Mouse (Mus musculus) bone marrow macrophage, adult 2 months (primary cell): Measurements from ENCODE around the gene Abhd16b. TPM values are rescaled to one million over a fixed set of nuclear protein-coding genes. Genes with fewer than 3 reads are reported as not detected.

Experiments used
- H3K27ac ChIP-seq: 2 replicates; pipeline ENCODE4 v1.5.1; 2012; ENCODE audit warnings: low read depth, low read length; ENCODE audit not compliant: insufficient read depth
- H3K4me1 ChIP-seq: 2 replicates; pipeline ENCODE4 v1.6.1; 2012; ENCODE audit warnings: low read length; ENCODE audit not compliant: control insufficient read depth, insufficient read depth
- H3K4me3 ChIP-seq: 2 replicates; pipeline ENCODE4 v1.5.1; 2012; ENCODE audit warnings: mild to moderate bottlenecking, low read length, moderate library complexity; ENCODE audit not compliant: insufficient read depth
- CTCF ChIP-seq: IDR thresholded peaks from 2 replicates; pipeline ENCODE4 v1.5.1; 2012; ENCODE audit warnings: low read depth, mild to moderate bottlenecking, low read length, moderate library complexity
- POLR2A ChIP-seq: IDR thresholded peaks from 2 replicates; pipeline ENCODE4 v1.6.1; 2012; ENCODE audit warnings: mild to moderate bottlenecking, low read depth, low read length, borderline replicate concordance
- polyA plus RNA-seq: library from polyadenylated mRNA; stranded (reverse); fragments of >200 nt; gene quantifications from 2 replicates; pipeline ENCODE4 v1.2.4, GENCODE M21; 2012; ENCODE audit not compliant: missing spikeins, insufficient read depth, insufficient read length

Abhd16b gene
- polyA plus RNA-seq, 1 experiment, result not detected

- H3K4me3 ChIP-seq, result no peak overlapping the region
- peaks cover 10% of the 10 kb centered on the region for H3K4me1 ChIP-seq
- TF ChIP-seq CTCF, result no peak
- TF ChIP-seq POLR2A, result no peak
- H3K27ac ChIP-seq, result no peak overlapping the region
These were observed 5.6 kb downstream of the Abhd16b start for GRCm38 (mm10) chr2:181498644-181499043.

DNA sequence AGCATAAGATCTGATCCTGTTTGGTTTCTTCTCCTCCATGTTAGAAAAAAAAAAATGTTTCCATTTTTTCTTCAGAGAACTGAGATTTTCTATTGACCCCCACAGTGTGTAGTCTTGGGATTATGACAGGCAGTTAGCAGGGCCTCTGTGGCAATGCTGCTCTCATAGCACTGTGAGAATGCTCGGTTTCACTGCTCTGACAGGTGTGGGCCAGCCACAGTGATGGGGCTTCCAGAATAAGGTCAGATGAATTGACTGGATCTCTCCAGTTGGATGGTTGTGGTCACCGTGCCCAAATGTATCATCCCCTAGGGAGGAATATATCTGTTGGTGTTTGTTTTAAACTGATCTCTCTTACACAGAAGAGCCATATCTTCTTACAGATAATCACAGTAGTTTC is 16.2 kb downstream of the Abhd16b start:
- Histone ChIP-seq H3K4me3 (no peak overlapping the region), H3K4me1 (peaks cover 4% of the 10 kb centered on the region; the same call in 1 of the 2 replicates), H3K27ac (no peak overlapping the region)
- TF ChIP-seq POLR2A (no peak), CTCF (no peak)

DNA sequence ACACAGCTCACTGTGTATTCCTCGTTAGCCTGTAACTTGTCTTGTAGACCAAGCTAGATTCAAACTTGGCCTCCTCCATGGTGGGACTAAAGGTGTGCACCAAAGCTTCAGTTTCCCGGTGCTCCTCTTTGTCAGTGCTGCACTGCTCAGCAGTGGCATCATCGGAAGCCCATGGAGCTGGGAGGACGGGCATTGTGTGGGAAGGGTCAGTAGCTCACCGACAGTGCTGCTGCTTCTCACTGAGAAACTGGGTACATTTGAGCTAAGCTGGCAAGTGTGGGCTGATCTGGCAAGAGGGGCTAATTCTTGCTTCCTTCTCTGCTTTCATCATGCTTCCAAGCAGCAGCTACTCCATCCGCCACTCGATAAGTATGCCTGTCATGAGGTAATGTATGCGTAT is 18.2 kb downstream of the Abhd16b start:
- peaks cover 2% of the 10 kb centered on the region; the same call in 1 of the 2 replicates for H3K4me1 ChIP-seq

DNA sequence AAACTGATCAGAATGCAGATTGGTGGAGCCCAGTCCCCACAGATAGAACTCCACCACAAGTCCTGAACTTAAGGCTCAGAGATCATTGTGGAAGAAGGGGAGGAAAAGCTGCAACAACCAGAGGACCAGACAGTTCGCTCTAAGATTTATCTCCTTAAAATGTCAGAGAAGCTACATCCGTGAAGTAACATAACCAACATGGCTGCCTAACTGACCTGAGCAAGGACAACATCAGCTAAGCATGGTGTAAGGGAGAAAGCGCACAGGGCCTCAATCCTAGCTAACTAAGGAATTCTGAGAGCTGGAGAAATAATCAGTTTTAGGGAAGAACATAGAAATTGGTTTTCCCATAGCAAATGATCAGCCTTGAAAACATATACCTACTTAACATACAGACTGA is 26.2 kb downstream of the Abhd16b start:
- Histone ChIP-seq H3K27ac (peak overlapping the region; percentile 89; the same call in 1 of the 2 replicates), H3K4me3 (peak overlapping the region; percentile 98), H3K4me1 (peaks cover 18% of the 10 kb centered on the region)
- TF ChIP-seq CTCF (no peak), POLR2A (no peak)

More for the DNA sequence above, 18.2 kb downstream of the Abhd16b start:
- Histone ChIP-seq H3K27ac (no peak overlapping the region), H3K4me3 (no peak overlapping the region)
- no peak for TF ChIP-seq CTCF
- no peak for TF ChIP-seq POLR2A

DNA sequence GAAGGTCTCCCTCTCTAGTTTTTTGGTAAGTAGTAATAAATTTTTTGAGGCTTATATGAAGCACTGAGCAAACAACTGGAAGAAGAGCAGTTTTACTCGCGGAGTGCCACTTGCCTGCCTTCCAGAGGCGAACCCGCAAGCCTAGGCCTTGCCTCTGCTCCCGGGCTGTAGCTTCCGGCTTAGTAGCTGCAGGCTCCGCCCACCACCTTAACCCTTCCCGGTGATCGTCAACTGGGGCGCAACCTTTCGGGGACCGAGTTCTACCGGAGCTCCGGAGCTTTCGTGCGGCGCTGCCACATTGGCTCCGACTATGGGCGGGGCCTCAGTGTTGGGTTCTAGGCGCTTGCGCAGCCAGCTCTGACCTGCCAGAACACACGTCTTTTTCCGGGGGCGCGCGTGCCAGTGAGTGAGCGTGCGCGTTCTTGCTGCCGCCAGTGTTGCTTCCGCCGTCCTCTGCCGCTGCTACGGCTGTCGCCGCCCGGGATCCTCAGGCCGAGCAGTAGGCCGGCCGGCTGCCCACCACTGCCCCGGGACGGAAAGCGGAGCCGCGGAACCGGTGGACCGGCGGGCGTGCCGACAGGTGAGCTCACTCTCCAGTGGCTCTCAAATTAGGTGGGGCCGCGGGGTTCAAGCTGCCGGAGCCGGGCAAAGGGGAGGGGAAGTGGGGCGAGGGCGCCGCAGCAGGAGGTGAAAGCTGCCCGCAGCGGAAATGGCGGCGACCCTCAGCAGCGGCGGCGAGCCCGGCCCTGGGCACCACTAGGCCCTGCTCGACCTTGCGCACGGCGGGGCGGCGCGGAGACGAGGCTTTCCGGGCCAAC is 27.3 kb downstream of the Abhd16b start, which contains the start of gene Dnajc5:
Gene Dnajc5, plus strand, starts transcription at position 368 of the 818 bp plus-strand sequence.
- Histone ChIP-seq H3K27ac (peak within 1 kb of the TSS; percentile 89), H3K4me1 (peaks cover 21% of the 10 kb centered on the region), H3K4me3 (peak within 1 kb of the TSS; percentile 98)
- no peak for TF ChIP-seq POLR2A
- TF ChIP-seq CTCF, result no peak

DNA sequence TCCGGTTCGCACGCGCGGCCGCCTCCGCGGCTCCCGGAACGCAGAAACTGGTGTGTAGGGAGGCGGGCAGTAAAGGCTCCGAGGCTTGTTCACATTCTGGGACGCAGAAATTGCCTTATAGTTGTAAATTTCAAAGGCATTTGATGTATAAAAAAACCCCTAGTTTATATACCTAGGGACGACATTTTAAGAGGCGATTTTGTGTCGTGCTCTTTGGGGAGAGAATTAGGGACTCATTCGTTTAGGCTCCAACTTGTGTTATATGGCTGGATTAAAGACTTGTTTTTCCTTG is 27.9 kb downstream of the Abhd16b start:
- TF ChIP-seq POLR2A (no peak), CTCF (no peak)
- peaks cover 24% of the 10 kb centered on the region for H3K4me1 ChIP-seq
- H3K4me3 ChIP-seq, result peak overlapping the region; percentile 98
- peak overlapping the region; percentile 89 for H3K27ac ChIP-seq

DNA sequence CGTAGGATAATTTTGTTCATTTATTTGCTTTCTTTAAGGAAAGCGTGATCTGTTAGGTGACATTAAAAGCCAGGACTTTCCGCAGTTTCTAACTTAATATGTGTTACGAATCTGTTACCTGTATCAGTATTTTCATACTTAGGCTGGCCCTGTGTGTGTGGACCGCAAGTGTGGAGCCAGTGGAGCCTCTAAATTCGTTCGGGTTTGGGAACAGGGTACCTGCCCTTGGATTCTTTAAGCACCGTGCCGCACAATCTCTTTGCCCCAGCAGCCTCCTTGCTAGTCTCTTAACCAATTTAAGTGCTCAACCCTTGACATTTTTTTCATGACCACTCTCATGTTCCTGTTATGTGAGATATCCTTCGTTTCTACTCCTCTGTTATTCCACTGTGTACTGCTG is 28.5 kb downstream of the Abhd16b start:
- H3K27ac ChIP-seq, result no peak overlapping the region
- TF ChIP-seq POLR2A (no peak), CTCF (no peak; the same call in 1 of the 2 replicates)

GRCm38 (mm10) chr2:181522811-181523210 is 29.8 kb downstream of the Abhd16b start:
- Histone ChIP-seq H3K27ac (no peak overlapping the region), H3K4me1 (peaks cover 26% of the 10 kb centered on the region), H3K4me3 (no peak overlapping the region)
- TF ChIP-seq CTCF (no peak), POLR2A (no peak)

More for the DNA sequence above, 28.5 kb downstream of the Abhd16b start:
- H3K4me3 ChIP-seq, result peak overlapping the region; percentile 98
- H3K4me1 ChIP-seq, result peaks cover 24% of the 10 kb centered on the region

GRCm38 (mm10) chr2:181525526-181525925 is 32.5 kb downstream of the Abhd16b start:
- Histone ChIP-seq H3K27ac (no peak overlapping the region), H3K4me1 (peaks cover 21% of the 10 kb centered on the region), H3K4me3 (no peak overlapping the region)
- TF ChIP-seq POLR2A (no peak), CTCF (no peak)

DNA sequence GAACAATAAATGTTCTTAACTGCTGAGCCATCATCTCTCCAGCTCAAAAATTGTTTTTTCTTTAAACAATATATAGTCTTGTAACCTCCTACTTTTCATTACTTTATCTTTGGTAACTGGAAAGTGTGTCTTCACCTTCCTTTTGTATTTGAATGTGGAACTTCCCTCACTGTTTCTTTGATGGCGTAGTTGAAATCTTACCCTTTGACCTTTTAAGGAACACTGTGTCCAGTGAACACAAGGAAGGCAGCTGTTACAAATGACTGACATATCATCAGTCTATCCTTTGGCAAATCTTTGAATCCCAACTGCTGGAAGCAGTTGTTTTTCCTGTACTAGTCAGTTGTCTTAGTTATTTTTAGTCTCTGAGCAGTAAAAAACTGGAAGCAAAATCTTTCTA is 36.1 kb downstream of the Abhd16b start:
- H3K27ac ChIP-seq, result no peak overlapping the region
- no peak overlapping the region for H3K4me3 ChIP-seq
- H3K4me1 ChIP-seq, result peaks cover 18% of the 10 kb centered on the region
- no peak for TF ChIP-seq CTCF
- no peak for TF ChIP-seq POLR2A

DNA sequence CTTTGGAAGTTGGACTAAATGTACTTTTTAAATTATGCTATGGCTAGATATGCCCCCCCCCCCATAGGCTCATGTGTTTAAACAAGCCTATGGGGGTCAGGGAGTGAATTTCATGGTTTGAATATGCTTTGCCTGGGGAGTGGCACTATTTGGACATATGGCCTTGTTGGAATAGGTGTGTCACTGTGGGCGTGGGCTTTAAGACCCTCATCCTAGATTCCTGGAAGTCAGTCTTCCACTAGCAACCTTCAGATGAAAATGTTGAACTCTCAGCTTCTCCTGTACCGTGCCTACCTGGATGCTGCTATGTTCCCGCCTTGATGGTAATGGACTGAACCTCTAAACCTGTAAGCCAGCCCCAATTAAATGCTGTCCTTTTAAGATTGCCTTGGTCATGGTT is 39.6 kb downstream of the Abhd16b start:
- H3K4me1 ChIP-seq, result peaks cover 19% of the 10 kb centered on the region
- no peak overlapping the region for H3K27ac ChIP-seq
- no peak overlapping the region for H3K4me3 ChIP-seq
- no peak for TF ChIP-seq POLR2A
- TF ChIP-seq CTCF, result no peak
